Comparison of ENCODE assay signal across 8 mouse cellular contexts in genomic region chrX:95968594-95968965, GRCm38 (mm10). TPM values are rescaled to one million over a fixed set of nuclear protein-coding genes. Genes with fewer than 3 reads are reported as not detected.
DNase-seq lines count a peak whose midpoint lies in the region; ATAC-seq lines count a peak whose summit lies in the region.

No protein-coding gene starts in this region.

- peaks cover 23% of the 10 kb centered on the region for H3K4me1 ChIP-seq in megakaryocyte, embryonic 14.5 days

- peak overlapping the region; percentile 90 for H3K4me3 ChIP-seq in megakaryocyte, embryonic 14.5 days (replicated peaks)

- peak; percentile 56 to 58 for DNase-seq in adrenal gland, adult 18-20 months (ENCODE audit: low spot score in 2 of 2)
- peak; percentile 92 for DNase-seq in embryo, embryonic 10.5 days (ENCODE audit: low spot score)
- peak; percentile 72 for DNase-seq in gastrocnemius, postnatal 14 days
- DNase-seq in left cerebral cortex, adult 9 months (ENCODE audit: low spot score in 2 of 2) = peak; percentile 71 to 76
- DNase-seq in right cerebral cortex, postnatal 25 days = peak; percentile 60
- DNase-seq in yolk sac, embryonic 10.5 days (ENCODE audit: low spot score) = peak; percentile 88

- intact Hi-C loops in gastrocnemius, postnatal 14 days (cut with DNase I; ENCODE audit: low total_unique reads) = no loop called here

- peaks cover 15% of the 10 kb centered on the region for H3K27me3 ChIP-seq in megakaryocyte, embryonic 14.5 days (replicated peaks)

- peak; percentile 92 for ATAC-seq in inflammation-experienced regulatory T-cells, adult 6 months

- no peaks in the 10 kb centered on the region for H3K9me3 ChIP-seq in megakaryocyte, embryonic 14.5 days

- no peaks in the 10 kb centered on the region for H3K36me3 ChIP-seq in megakaryocyte, embryonic 14.5 days (replicated peaks; ENCODE audit: low read length)

RNA-seq across cellular contexts. Expression of gene Las1l, which starts 11.8 kb away (rescaled TPM):
- total RNA-seq in adrenal gland, adult 18-20 months (2021) = 10 to 100 TPM; 42.7 to 46.4 TPM
- total RNA-seq in gastrocnemius, postnatal 14 days (2021) = 10 to 100 TPM; 24.4 to 25.1 TPM
- 10 to 100 TPM; 35.5 to 75.7 (median 70.6) TPM for polyA plus RNA-seq in inflammation-experienced regulatory T-cells, adult 6 months (2017; shearing (Covaris generic))
- polyA plus RNA-seq in megakaryocyte, embryonic 14.5 days (2012; ENCODE audit: insufficient read depth, low replicate concordance) = 2.8 and 7.3 TPM in 2 replicates

Comparison
In these comparisons a context has a peak if more than half of its experiments do, and no peak if none do; other contexts are left out.
1. Peak in every context shown above with its lines: DNase-seq, ATAC-seq and H3K4me3 ChIP-seq.